Mouse (Mus musculus): ENCODE results near the gene Fgfr2.

DNA sequence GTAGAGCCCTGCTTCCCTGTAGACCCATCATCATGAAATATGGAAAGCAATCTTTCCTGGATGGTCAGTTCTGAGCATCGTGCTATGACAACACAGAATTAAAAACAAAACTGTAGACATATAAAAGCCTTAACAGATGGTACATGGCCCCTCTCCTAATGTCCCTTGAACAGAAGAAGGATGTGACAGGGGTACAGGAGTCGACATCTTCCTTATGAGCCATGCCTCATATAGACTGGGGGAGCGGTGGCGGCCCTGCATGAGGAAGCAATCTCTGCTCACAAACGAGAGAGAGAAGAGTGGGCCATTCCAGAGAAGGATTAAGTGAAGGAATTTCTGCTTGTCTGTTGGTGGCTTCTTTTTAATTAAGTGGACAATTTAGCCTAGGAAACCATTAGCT, 864.9 kb downstream of the Fgfr2 start:
- TF ChIP-seq CHD2 (IDR thresholded peaks at IDR 0.05; ENCODE audit: low read depth, low read length) (no peak), ZNF384 (IDR thresholded peaks at IDR 0.05; ENCODE audit: low read depth, low read length) (no peak), ZC3H11A (IDR thresholded peaks at IDR 0.05; ENCODE audit: borderline replicate concordance, low read depth, low read length) (no peak), MAFK (IDR thresholded peaks at IDR 0.05; ENCODE audit: insufficient read depth, low read depth, low read length) (no peak)
